Mouse (Mus musculus) spleen, postnatal 10 days (tissue): ENCODE results near the gene Rnf214.

ENCODE experiments used
- DNase-seq, 2 experiments: peaks; one replicate each; pipeline ENCODE4 v3.0.0; 2021 to 2022; ENCODE audit warnings: low spot score in 2 of 2

Gene Rnf214

DNA sequence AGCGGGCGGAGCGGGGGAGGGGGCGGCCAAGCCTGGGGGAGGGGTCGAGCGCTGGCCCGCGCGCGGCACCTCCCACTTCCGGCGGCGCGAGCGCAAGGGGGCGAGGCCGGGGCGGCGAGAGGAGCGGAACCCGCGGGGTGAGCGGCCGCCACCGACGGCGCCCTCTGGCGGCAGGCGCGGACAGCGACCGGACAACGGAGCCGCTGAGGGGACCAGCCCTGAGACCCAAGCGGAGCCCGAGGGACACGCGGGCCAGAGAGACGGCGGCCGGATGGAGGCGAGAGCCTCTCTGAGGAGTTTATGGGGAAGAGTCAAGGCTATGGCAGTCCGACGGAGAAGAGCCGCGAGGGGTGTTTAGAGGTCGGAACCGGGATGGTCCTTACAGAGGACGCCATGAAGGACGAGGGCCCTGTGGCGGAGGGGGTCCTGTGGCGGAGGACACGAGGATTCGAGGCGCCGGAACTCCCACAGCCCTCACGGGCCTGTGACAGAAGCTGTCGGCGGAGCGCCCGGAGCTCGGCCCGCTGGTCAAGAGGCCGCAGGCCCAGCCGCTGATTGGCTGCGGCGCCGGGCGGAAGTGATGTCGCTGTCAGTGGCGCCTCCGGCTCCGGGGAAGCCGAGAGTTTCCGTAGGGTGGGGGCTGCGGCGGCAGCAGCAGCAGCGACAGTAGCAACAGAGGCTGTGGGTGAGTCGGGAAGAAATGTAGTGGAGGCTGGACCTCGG lies at the start of gene Rnf214, which contains the start of gene Pcsk7:
Rnf214 (minus strand) TSS at position 557 of the 723 bp plus-strand sequence.
Pcsk7 (plus strand) TSS at position 143 of the 723 bp plus-strand sequence.
- DNase-seq = peak; percentile 85 to 92

- DNase-seq = peak in 1 of 2 experiments; percentile 90
Observed at GRCm38 (mm10) chr9:45955107-45955963, 48.6 kb upstream of the Rnf214 start, which contains the start of gene Sidt2. Gene Sidt2 (minus strand): TSS chr9:45955258.

GRCm38 (mm10) chr9:45954294-45955106 lies 47.8 kb upstream of the Rnf214 start:
- DNase-seq = peak; percentile 65 to 78

DNA sequence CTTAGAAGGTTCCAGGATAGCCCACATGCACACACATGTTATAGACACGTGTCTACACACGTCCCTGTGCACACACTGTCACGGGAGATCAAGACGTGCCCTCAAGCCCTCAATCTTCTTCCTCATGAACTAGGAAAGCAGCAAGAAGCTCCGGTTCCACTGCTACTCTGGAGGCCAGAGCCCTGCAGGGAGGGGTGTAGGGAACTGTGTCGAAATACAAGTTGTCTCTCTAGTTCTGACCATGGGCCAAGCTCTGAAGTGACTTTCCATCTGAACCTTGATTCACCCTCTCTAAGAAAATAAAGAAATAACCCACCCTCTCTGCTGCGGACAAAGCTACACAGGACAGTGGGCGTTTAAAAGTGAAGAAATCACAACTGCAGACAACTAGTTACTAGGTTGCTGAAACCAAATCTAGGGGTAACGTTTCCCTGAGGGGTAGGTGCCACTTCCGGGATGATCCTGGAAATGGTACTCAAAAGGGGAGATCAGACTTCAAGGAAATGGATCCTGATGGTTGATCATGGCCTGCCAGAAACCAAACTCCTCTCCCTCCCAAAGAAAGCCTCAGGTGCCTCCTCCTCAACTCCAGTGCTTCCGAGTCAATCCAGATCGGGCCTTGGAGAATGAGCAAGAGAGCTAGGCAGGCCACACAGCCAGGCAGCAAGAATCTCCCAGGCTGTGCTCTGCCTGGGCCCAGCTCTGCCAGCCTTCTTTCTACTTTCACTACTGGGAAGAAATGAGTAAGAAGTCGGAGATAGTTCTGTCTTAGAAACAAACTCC lies 47.0 kb upstream of the Rnf214 start:
- no peak for DNase-seq

GRCm38 (mm10) chr9:45952890-45953289 lies 46.2 kb upstream of the Rnf214 start:
- DNase-seq = no peak

DNA sequence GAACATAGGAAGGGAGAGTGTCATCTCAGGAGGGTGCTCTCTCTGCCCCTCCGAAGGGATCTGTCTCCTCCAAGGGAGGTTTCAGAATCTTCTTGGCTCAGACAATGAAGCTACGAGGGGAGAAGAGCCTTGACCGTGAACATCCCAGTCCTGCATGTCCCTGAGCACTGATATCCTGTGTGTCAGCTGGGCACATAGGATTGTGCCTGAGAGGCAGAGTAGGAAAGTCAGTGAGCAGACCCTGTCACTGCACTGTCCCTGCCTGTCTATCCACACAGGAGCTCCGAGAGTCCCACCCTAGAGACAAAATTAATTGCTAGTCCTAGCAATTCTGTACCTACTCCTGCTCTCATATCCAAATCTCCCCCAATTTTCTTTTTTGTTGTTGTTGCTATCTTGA lies 45.3 kb upstream of the Rnf214 start:
- DNase-seq = no peak

DNA sequence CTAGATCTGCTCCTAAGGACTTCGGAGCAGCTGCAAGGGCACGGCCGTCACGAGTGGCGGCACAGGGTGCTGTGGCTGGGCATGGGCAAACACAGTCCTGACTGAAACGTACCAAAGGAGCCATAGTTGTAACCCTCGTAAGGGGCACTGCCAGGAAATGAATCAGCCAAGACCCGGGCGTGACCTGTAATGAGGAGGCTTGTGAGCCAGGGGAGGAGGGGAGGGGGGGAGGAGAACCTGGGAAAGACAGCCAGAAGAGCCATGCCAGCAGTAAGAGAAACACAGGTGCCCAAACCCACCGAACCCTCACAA lies 40.1 kb upstream of the Rnf214 start:
- no peak for DNase-seq

- DNase-seq = no peak
Observed at GRCm38 (mm10) chr9:45946182-45946871, 39.6 kb upstream of the Rnf214 start.

DNA sequence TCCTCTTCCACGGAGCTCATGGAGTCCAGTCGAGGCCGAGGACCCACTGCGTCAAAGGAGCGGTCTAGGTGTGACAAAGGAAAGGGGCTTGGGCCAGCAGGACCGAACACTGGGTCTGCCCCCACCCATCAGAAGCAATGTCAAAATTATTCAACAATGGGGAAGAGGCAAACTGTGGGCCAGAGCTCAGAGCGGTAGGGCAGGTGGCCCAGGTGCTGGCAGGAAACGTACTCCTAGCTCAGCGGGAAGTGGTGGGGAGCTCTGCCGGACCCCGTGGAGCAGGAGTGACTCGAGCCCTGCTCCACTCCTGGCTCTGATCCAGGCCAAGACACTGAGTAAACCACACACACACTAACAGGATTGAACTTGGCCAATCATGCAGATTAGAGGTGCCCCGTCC lies 39.0 kb upstream of the Rnf214 start:
- DNase-seq = no peak

GRCm38 (mm10) chr9:45944506-45945400 lies 38.0 kb upstream of the Rnf214 start:
- peak; percentile 28 to 69 for DNase-seq

GRCm38 (mm10) chr9:45943628-45944505 lies 37.2 kb upstream of the Rnf214 start:
- DNase-seq = no peak

- DNase-seq = no peak
Observed at GRCm38 (mm10) chr9:45942916-45943315, 36.2 kb upstream of the Rnf214 start.

GRCm38 (mm10) chr9:45942464-45942863 lies 35.8 kb upstream of the Rnf214 start:
- no peak for DNase-seq

DNA sequence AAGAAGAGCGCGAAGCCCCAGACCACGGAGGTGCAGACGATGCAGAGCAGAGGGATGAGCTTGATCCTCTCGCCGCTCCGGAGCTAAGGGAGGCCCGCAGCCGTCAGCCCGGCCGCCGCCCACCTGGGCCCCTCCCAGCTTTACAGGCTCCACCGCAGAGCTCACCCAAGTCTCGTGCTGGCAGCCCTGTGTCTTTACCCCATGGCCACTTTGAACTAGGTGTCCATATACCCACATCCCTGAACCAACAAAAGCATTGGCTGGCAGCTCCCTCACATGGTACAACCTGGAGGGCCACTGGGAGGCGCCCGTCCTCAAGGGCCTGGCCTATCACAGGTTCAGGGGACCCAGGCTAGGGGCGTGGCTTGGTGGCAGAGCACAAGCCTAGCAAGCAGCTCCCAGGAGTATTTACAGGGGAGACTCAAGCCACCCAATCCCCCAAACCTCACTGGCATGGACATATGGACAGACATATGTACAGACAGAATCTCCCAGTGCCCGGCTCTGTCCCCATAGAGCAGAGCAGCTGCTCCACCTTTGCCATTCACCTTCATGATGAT lies 34.7 kb upstream of the Rnf214 start:
- peak in 1 of 2 experiments; percentile 66 for DNase-seq

DNA sequence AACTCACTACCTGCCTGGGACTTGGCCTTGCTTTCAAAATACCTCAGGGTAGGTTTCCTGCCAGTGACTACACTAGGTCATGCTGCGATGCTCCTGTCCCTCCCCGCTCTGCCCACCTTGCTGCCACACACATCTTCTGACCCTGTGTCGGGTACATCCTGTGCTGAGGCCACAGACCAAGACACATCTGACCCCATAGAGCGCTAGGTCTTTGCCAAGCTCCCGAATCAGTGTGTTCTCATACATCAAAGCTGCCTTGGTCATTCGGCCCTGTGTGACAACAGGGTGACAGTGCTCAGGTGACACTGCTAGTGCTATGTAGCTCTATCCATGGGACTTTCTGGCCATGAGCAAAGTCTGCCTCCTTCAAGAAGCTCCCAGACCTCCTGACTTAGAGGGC lies 33.1 kb upstream of the Rnf214 start:
- DNase-seq = no peak

DNA sequence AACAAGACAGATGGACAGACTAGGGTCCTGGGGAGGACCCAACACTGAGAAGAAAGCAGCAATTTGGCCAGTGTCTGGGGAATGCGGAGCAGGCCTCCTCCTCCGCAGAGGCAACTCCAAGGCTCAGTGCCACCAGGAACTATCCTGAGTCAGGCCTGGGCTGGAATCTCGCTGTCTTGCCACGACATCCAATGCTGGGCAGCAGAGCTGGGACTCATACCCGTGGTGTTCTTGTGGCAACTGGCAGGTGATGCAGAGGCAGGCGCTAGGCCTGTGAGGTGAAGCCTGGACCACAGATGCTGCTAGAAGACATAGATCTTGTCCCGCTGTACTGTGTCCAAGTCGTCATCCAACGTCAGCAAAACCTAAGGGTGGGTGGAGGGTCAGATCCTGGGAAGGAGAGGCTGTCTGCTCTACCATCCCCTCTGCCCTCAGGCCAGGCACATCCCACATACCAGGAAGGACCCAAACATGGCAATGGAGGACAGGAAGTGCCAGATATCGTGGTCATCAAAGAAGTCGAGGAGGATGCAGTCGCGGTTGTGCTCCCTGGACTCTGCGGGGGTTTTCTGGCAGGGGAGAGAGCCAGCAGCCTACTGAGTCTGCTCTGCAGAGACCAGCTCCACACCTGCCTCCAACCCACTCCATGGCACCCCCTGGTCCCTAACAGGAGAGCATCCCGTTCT lies 32.4 kb upstream of the Rnf214 start:
- no peak for DNase-seq

DNA sequence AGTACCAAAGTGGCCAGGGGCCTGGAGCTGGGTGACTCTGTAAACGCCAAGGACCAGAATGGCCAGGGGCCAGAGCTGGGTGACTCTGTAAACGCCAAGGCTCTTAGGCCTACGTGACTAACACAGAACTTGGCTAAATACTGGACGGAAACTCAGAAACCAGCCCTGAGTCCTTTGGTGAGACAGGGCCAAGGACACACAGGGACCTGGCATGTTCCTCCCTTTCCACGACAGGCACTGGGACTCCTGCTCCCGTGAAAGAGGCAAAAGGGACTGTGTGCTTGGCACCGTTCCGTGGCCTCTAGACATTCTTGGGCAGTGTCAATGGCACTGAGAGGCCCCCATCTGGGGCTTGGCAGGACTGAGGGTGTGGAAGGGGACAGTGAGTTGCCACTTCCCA lies 31.4 kb upstream of the Rnf214 start:
- DNase-seq = no peak

GRCm38 (mm10) chr9:45936883-45937282 lies 30.2 kb upstream of the Rnf214 start:
- DNase-seq = peak in 1 of 2 experiments; percentile 63
